Mouse (Mus musculus) cerebellum, postnatal 36 days (tissue): Measurements from ENCODE around the gene Gsta2.
"Not testable (repeated sequence)": the region's sequence is repeated elsewhere in the genome, so short reads cannot be mapped to it uniquely, and the experiment has no call there.

Experiments
- DNase-seq, 2 experiments: peaks; one replicate each; pipeline ENCODE4 v3.0.0; 2021 to 2022; ENCODE audit warnings: mixed read lengths in 2 of 2

The Gsta2 gene

GRCm38 (mm10) chr9:78365850-78366544 is 10.4 kb upstream of the Gsta2 start:
- no peak for DNase-seq

GRCm38 (mm10) chr9:78364701-78365100 is 9.1 kb upstream of the Gsta2 start:
- DNase-seq = no peak

- DNase-seq = no peak
Measured at GRCm38 (mm10) chr9:78363374-78363773, 7.8 kb upstream of the Gsta2 start.

GRCm38 (mm10) chr9:78360484-78360872 is 4.9 kb upstream of the Gsta2 start:
- no peak for DNase-seq

GRCm38 (mm10) chr9:78359750-78360483 is 4.3 kb upstream of the Gsta2 start:
- DNase-seq = no peak

GRCm38 (mm10) chr9:78358053-78358452 is 2.5 kb upstream of the Gsta2 start:
- DNase-seq = peak; percentile 50 to 52

GRCm38 (mm10) chr9:78354665-78355578 is 666 bp downstream of the Gsta2 start:
- no peak for DNase-seq

- no peak for DNase-seq
Measured at GRCm38 (mm10) chr9:78351504-78352220, 3.9 kb downstream of the Gsta2 start.

- DNase-seq = not testable (repeated sequence)
Measured at GRCm38 (mm10) chr9:78350007-78350406, 5.6 kb downstream of the Gsta2 start.

GRCm38 (mm10) chr9:78349141-78349540 is 6.4 kb downstream of the Gsta2 start:
- DNase-seq = not testable (repeated sequence)

GRCm38 (mm10) chr9:78348206-78349004 is 7.2 kb downstream of the Gsta2 start:
- DNase-seq = not testable (repeated sequence)

- DNase-seq = no peak
Measured at GRCm38 (mm10) chr9:78347004-78347403, 8.6 kb downstream of the Gsta2 start.

- not testable (repeated sequence) for DNase-seq
Measured at GRCm38 (mm10) chr9:78345235-78345634, 10.4 kb downstream of the Gsta2 start.

- not testable (repeated sequence) for DNase-seq
Measured at GRCm38 (mm10) chr9:78343055-78343454, 12.5 kb downstream of the Gsta2 start.

- DNase-seq = not testable (repeated sequence)
Measured at GRCm38 (mm10) chr9:78342494-78342893, 13.1 kb downstream of the Gsta2 start.

- DNase-seq = peak; percentile 19 to 24
Measured at GRCm38 (mm10) chr9:78340324-78340723, 15.3 kb downstream of the Gsta2 start.

GRCm38 (mm10) chr9:78337050-78337449 is 18.5 kb downstream of the Gsta2 start:
- DNase-seq = not testable (repeated sequence)

GRCm38 (mm10) chr9:78327289-78327688 is 28.3 kb downstream of the Gsta2 start, which contains the start of gene Omt2b:
TSS of gene Omt2b (plus strand) at chr9:78327589.
- not testable (repeated sequence) for DNase-seq

GRCm38 (mm10) chr9:78319499-78319898 is 36.1 kb downstream of the Gsta2 start:
- no peak for DNase-seq

GRCm38 (mm10) chr9:78314696-78315095 is 40.9 kb downstream of the Gsta2 start, which contains the start of gene Omt2a:
TSS of gene Omt2a (minus strand) at chr9:78314796.
- no peak for DNase-seq

- DNase-seq = not testable (repeated sequence)
Measured at GRCm38 (mm10) chr9:78308122-78308521, 47.5 kb downstream of the Gsta2 start.
